Mouse (Mus musculus): ENCODE results near the gene Tmem108. TPM values are rescaled to one million over a fixed set of nuclear protein-coding genes. Genes with fewer than 3 reads are reported as not detected.

Gene Tmem108
- polyA plus RNA-seq, 1 experiment = 28.2 TPM

GRCm38 (mm10) chr9:103558741-103559140 lies 202.9 kb downstream of the Tmem108 start:
- DNase-seq (ENCODE audit: low read depth) = peak; percentile 92
- TF ChIP-seq POLR2A (IDR thresholded peaks at IDR 0.05; ENCODE audit: borderline replicate concordance, extremely low read depth, insufficient read depth, insufficient read length, poor library complexity, severe bottlenecking) = no peak

GRCm38 (mm10) chr9:103558240-103558639 lies 203.4 kb downstream of the Tmem108 start:
- DNase-seq (ENCODE audit: low read depth) = peak; percentile 86
- TF ChIP-seq POLR2A (IDR thresholded peaks at IDR 0.05; ENCODE audit: borderline replicate concordance, extremely low read depth, insufficient read depth, insufficient read length, poor library complexity, severe bottlenecking) (no peak), CTCF (IDR thresholded peaks at IDR 0.05; ENCODE audit: borderline replicate concordance, extremely low read depth, insufficient read depth, insufficient read length) (no peak)

- TF ChIP-seq CTCF (IDR thresholded peaks at IDR 0.05; ENCODE audit: borderline replicate concordance, extremely low read depth, insufficient read depth, insufficient read length) = no peak
- no peak for TF ChIP-seq POLR2A (IDR thresholded peaks at IDR 0.05; ENCODE audit: borderline replicate concordance, extremely low read depth, insufficient read depth, insufficient read length, poor library complexity, severe bottlenecking)
Observed at GRCm38 (mm10) chr9:103557085-103557484, 204.6 kb downstream of the Tmem108 start.

GRCm38 (mm10) chr9:103555334-103555733 lies 206.3 kb downstream of the Tmem108 start:
- no peak for TF ChIP-seq POLR2A (IDR thresholded peaks at IDR 0.05; ENCODE audit: borderline replicate concordance, extremely low read depth, insufficient read depth, insufficient read length, poor library complexity, severe bottlenecking)
- TF ChIP-seq CTCF (IDR thresholded peaks at IDR 0.05; ENCODE audit: borderline replicate concordance, extremely low read depth, insufficient read depth, insufficient read length) = no peak
- peak; percentile 60 for DNase-seq (ENCODE audit: low read depth)

More at GRCm38 (mm10) chr9:103557085-103557484, 204.6 kb downstream of the Tmem108 start:
- no peak for DNase-seq (ENCODE audit: low read depth)

- TF ChIP-seq POLR2A (IDR thresholded peaks at IDR 0.05; ENCODE audit: borderline replicate concordance, extremely low read depth, insufficient read depth, insufficient read length, poor library complexity, severe bottlenecking) (no peak), CTCF (IDR thresholded peaks at IDR 0.05; ENCODE audit: borderline replicate concordance, extremely low read depth, insufficient read depth, insufficient read length) (no peak)
- peak; percentile 83 for DNase-seq (ENCODE audit: low read depth)
Observed at GRCm38 (mm10) chr9:103550661-103551248, 210.9 kb downstream of the Tmem108 start.

GRCm38 (mm10) chr9:103549178-103549577 lies 212.5 kb downstream of the Tmem108 start:
- DNase-seq (ENCODE audit: low read depth) = peak; percentile 60
- TF ChIP-seq CTCF (IDR thresholded peaks at IDR 0.05; ENCODE audit: borderline replicate concordance, extremely low read depth, insufficient read depth, insufficient read length) (no peak), POLR2A (IDR thresholded peaks at IDR 0.05; ENCODE audit: borderline replicate concordance, extremely low read depth, insufficient read depth, insufficient read length, poor library complexity, severe bottlenecking) (no peak)

GRCm38 (mm10) chr9:103548606-103549005 lies 213.0 kb downstream of the Tmem108 start:
- TF ChIP-seq CTCF (IDR thresholded peaks at IDR 0.05; ENCODE audit: borderline replicate concordance, extremely low read depth, insufficient read depth, insufficient read length) (no peak), POLR2A (IDR thresholded peaks at IDR 0.05; ENCODE audit: borderline replicate concordance, extremely low read depth, insufficient read depth, insufficient read length, poor library complexity, severe bottlenecking) (no peak)
- DNase-seq (ENCODE audit: low read depth) = no peak

GRCm38 (mm10) chr9:103546695-103547645 lies 214.7 kb downstream of the Tmem108 start:
- peak; percentile 84 for DNase-seq (ENCODE audit: low read depth)
- TF ChIP-seq POLR2A (IDR thresholded peaks at IDR 0.05; ENCODE audit: borderline replicate concordance, extremely low read depth, insufficient read depth, insufficient read length, poor library complexity, severe bottlenecking) (no peak), CTCF (IDR thresholded peaks at IDR 0.05; ENCODE audit: borderline replicate concordance, extremely low read depth, insufficient read depth, insufficient read length) (no peak)

- TF ChIP-seq CTCF (IDR thresholded peaks at IDR 0.05; ENCODE audit: borderline replicate concordance, extremely low read depth, insufficient read depth, insufficient read length) (no peak), POLR2A (IDR thresholded peaks at IDR 0.05; ENCODE audit: borderline replicate concordance, extremely low read depth, insufficient read depth, insufficient read length, poor library complexity, severe bottlenecking) (no peak)
- no peak for DNase-seq (ENCODE audit: low read depth)
Observed at GRCm38 (mm10) chr9:103545729-103546128, 215.9 kb downstream of the Tmem108 start.

- DNase-seq (ENCODE audit: low read depth) = no peak
- TF ChIP-seq POLR2A (IDR thresholded peaks at IDR 0.05; ENCODE audit: borderline replicate concordance, extremely low read depth, insufficient read depth, insufficient read length, poor library complexity, severe bottlenecking) = no peak
- TF ChIP-seq CTCF (IDR thresholded peaks at IDR 0.05; ENCODE audit: borderline replicate concordance, extremely low read depth, insufficient read depth, insufficient read length) = no peak
Observed at GRCm38 (mm10) chr9:103545271-103545670, 216.4 kb downstream of the Tmem108 start.

GRCm38 (mm10) chr9:103544599-103544998 lies 217.0 kb downstream of the Tmem108 start:
- TF ChIP-seq POLR2A (IDR thresholded peaks at IDR 0.05; ENCODE audit: borderline replicate concordance, extremely low read depth, insufficient read depth, insufficient read length, poor library complexity, severe bottlenecking) (no peak), CTCF (IDR thresholded peaks at IDR 0.05; ENCODE audit: borderline replicate concordance, extremely low read depth, insufficient read depth, insufficient read length) (no peak)
- no peak for DNase-seq (ENCODE audit: low read depth)

All from brain, embryonic 14.5 days (tissue).